Mouse (Mus musculus): ENCODE data around the gene Dop1b.

GRCm38 (mm10) chr16:93683508-93684236 is 28.0 kb upstream of the Dop1b start:
- TF ChIP-seq CTCF (conservative IDR thresholded peaks at IDR 0.05 in 1 of 2, IDR thresholded peaks at IDR 0.05 in 1 of 2; ENCODE audit: low read depth in 2 of 2, low read length in 2 of 2) (no peak), USF1 (IDR thresholded peaks at IDR 0.05; ENCODE audit: low read depth, low read length) (no peak), IRF4 (IDR thresholded peaks at IDR 0.05; ENCODE audit: low read depth, low read length) (no peak), MAX (IDR thresholded peaks at IDR 0.05; ENCODE audit: low read length) (no peak), RCOR1 (conservative IDR thresholded peaks at IDR 0.05; ENCODE audit: low read depth, low read length) (no peak), ELF1 (IDR thresholded peaks at IDR 0.05; ENCODE audit: low read depth, low read length) (no peak), POLR2A (IDR thresholded peaks at IDR 0.05; ENCODE audit: low read depth, low read length) (peak; percentile 27; the same call in 1 of the 2 replicates), POLR2AphosphoS2 (IDR thresholded peaks at IDR 0.05; ENCODE audit: low read depth, low read length) (no peak), ZC3H11A (IDR thresholded peaks at IDR 0.05; ENCODE audit: low read depth, low read length) (no peak)
